Mouse (Mus musculus) bone marrow, adult 2 months (tissue): ENCODE data around the gene Kcnh2.

Source experiments
- CTCF ChIP-seq: fragments of 200-500 bp; IDR thresholded peaks from 2 replicates; pipeline ENCODE4 v1.5.1; 2011; ENCODE audit warnings: low read length, control low read depth; ENCODE audit not compliant: control insufficient read depth, insufficient read depth
- POLR2A ChIP-seq: fragments of 200-500 bp; IDR thresholded peaks from 2 replicates; pipeline ENCODE4 v1.6.1; 2011; ENCODE audit warnings: low read depth, mild to moderate bottlenecking, control low read depth, low read length, borderline replicate concordance; ENCODE audit not compliant: control insufficient read depth

GRCm38 (mm10) chr5:24329965-24330298, 21.5 kb downstream of the Kcnh2 start:
- TF ChIP-seq POLR2A (no peak), CTCF (no peak)
